Mouse (Mus musculus) kidney, postnatal 0 days (tissue): ENCODE results near the gene Usp39. TPM values are rescaled to one million over a fixed set of nuclear protein-coding genes. Genes with fewer than 3 reads are reported as not detected.

Experiments used
- ATAC-seq: fragments of 200-750 bp; cut with Nextera tagmentation; replicated peaks from 2 replicates; pipeline ENCODE4 v1.8.0; 2017; ENCODE audit warnings: low read depth, moderate number of reproducible peaks, moderate TSS enrichment, moderate library complexity; ENCODE audit not compliant: low FRiP score
- DNase-seq: peaks from one replicate; pipeline ENCODE4 v3.0.0-alpha.2; 2016; ENCODE audit warnings: low spot score
- H3K27ac ChIP-seq: fragments of 300-500 bp; sonication (generic); 2 replicates; pipeline ENCODE4 v1.5.1; 2014; ENCODE audit warnings: mild to moderate bottlenecking
- H3K27me3 ChIP-seq: fragments of 300-500 bp; sonication (generic); 2 replicates; pipeline ENCODE4 v1.6.1; 2014; ENCODE audit warnings: low read length, mixed read lengths; ENCODE audit not compliant: insufficient read depth
- H3K36me3 ChIP-seq: fragments of 300-500 bp; sonication (generic); 2 replicates; pipeline ENCODE4 v1.6.1; 2014; ENCODE audit warnings: low read length, mixed read lengths; ENCODE audit not compliant: insufficient read depth
- H3K4me1 ChIP-seq: fragments of 300-500 bp; sonication (generic); replicated peaks from 2 replicates; pipeline ENCODE4 v1.6.1; 2014; ENCODE audit warnings: antibody characterized with exemption, low read length, mixed read lengths; ENCODE audit not compliant: insufficient read depth
- H3K4me2 ChIP-seq: fragments of 300-500 bp; sonication (generic); 2 replicates; pipeline ENCODE4 v1.6.1; 2014; ENCODE audit warnings: mild to moderate bottlenecking, low read length, moderate library complexity, mixed read lengths
- H3K4me3 ChIP-seq: fragments of 300-500 bp; sonication (generic); replicated peaks from 2 replicates; pipeline ENCODE4 v1.5.1; 2014; ENCODE audit warnings: low read depth, low read length
- H3K9ac ChIP-seq: fragments of 300-500 bp; sonication (generic); 2 replicates; pipeline ENCODE4 v1.6.1; 2014; ENCODE audit warnings: low read depth, low read length
- H3K9me3 ChIP-seq: fragments of 300-500 bp; sonication (generic); replicated peaks from 2 replicates; pipeline ENCODE4 v1.6.1; 2016; ENCODE audit warnings: low read length, inconsistent platforms, mixed read lengths
- CTCF ChIP-seq: IDR thresholded peaks from 2 replicates; pipeline ENCODE4 v1.5.1; 2016; ENCODE audit warnings: antibody characterized with exemption, low read depth, mild to moderate bottlenecking, moderate library complexity
- WGBS: fragments of 180-500 bp; shearing (Covaris S2); extraction: QIAGEN DNeasy Blood & Tissue Kit; methylation state at CpG from one replicate; pipeline ENCODE4 v1.1.7; 2014; 5-methylcytosine and 5-hydroxymethylcytosine counted together
- polyA plus RNA-seq: library from polyadenylated mRNA; unstranded; fragments of >200 nt; fragmentation: Nextera tagmentation; extraction: Ambion mirVana; gene quantifications from 2 replicates; pipeline ENCODE4 v1.2.1, GENCODE M21; 2015

The Usp39 gene
- polyA plus RNA-seq, 1 experiment from 2014 or later: 35.6 TPM

GRCm38 (mm10) chr6:72352636-72353405, 7.8 kb upstream of the Usp39 start:
- no peak overlapping the region for H3K9ac ChIP-seq
- TF ChIP-seq CTCF: no peak
- peaks cover 9% of the 10 kb centered on the region for H3K36me3 ChIP-seq
- no peak for ATAC-seq
- WGBS: 70% methylated on average over 5 of the region's 5 CpGs
- DNase-seq: no peak
- peaks cover 6% of the 10 kb centered on the region; the same call in 1 of the 2 replicates for H3K4me1 ChIP-seq
- no peak overlapping the region for H3K4me3 ChIP-seq
- H3K27me3 ChIP-seq: no peaks in the 10 kb centered on the region
- no peak overlapping the region for H3K4me2 ChIP-seq
- no peaks in the 10 kb centered on the region for H3K9me3 ChIP-seq
- no peak overlapping the region for H3K27ac ChIP-seq

- H3K36me3 ChIP-seq: peaks cover 9% of the 10 kb centered on the region
- peaks cover 7% of the 10 kb centered on the region; the same call in 1 of the 2 replicates for H3K4me1 ChIP-seq
- H3K27ac ChIP-seq: 0 out of 2 replicates have a peak overlapping the region, but pooled peaks have one; percentile 6
- H3K27me3 ChIP-seq: no peaks in the 10 kb centered on the region
- no peak for TF ChIP-seq CTCF
- DNase-seq (no peak), ATAC-seq (no peak)
- H3K9ac ChIP-seq: no peak overlapping the region
- WGBS: 90% methylated on average over 2 of the region's 2 CpGs
- H3K9me3 ChIP-seq: no peaks in the 10 kb centered on the region
- H3K4me2 ChIP-seq: no peak overlapping the region
- H3K4me3 ChIP-seq: no peak overlapping the region
These were observed 5.2 kb upstream of the Usp39 start for GRCm38 (mm10) chr6:72350214-72350613.

GRCm38 (mm10) chr6:72348411-72348810, 3.4 kb upstream of the Usp39 start:
- no peak for DNase-seq
- Histone ChIP-seq H3K4me1 (peaks cover 15% of the 10 kb centered on the region), H3K36me3 (peaks cover 9% of the 10 kb centered on the region), H3K9ac (no peak overlapping the region), H3K9me3 (no peaks in the 10 kb centered on the region), H3K27ac (no peak overlapping the region), H3K27me3 (no peaks in the 10 kb centered on the region), H3K4me2 (peak overlapping the region; percentile 80), H3K4me3 (peak overlapping the region; percentile 69; the same call in 1 of the 2 replicates)
- WGBS: 74% methylated on average over 10 of the region's 10 CpGs
- ATAC-seq: no peak
- TF ChIP-seq CTCF: no peak

- peaks cover 15% of the 10 kb centered on the region for H3K4me1 ChIP-seq
- no peaks in the 10 kb centered on the region for H3K27me3 ChIP-seq
- DNase-seq (peak; percentile 84), ATAC-seq (peak; percentile 60)
- peak within 1 kb of the TSS; percentile 80 for H3K9ac ChIP-seq
- TF ChIP-seq CTCF: peak; percentile 44; the same call in 1 of the 2 replicates
- H3K36me3 ChIP-seq: peaks cover 9% of the 10 kb centered on the region
- H3K4me2 ChIP-seq: peak within 1 kb of the TSS; percentile 80
- peak within 1 kb of the TSS; percentile 69 for H3K4me3 ChIP-seq
- peak within 1 kb of the TSS; percentile 94 for H3K27ac ChIP-seq
- WGBS: under 1% methylated on average over 71 of the region's 72 CpGs
- no peaks in the 10 kb centered on the region for H3K9me3 ChIP-seq
These were observed 2.4 kb upstream of the Usp39 start, which contains the start of gene 0610030E20Rik for GRCm38 (mm10) chr6:72347166-72347941. Gene 0610030E20Rik (plus strand): TSS chr6:72347317.

GRCm38 (mm10) chr6:72346261-72346660, 1.3 kb upstream of the Usp39 start:
- no peaks in the 10 kb centered on the region for H3K9me3 ChIP-seq
- H3K36me3 ChIP-seq: peaks cover 9% of the 10 kb centered on the region
- DNase-seq (no peak), ATAC-seq (no peak)
- no peak for TF ChIP-seq CTCF
- H3K4me2 ChIP-seq: no peak overlapping the region
- no peaks in the 10 kb centered on the region for H3K27me3 ChIP-seq
- H3K9ac ChIP-seq: no peak overlapping the region
- no peak overlapping the region for H3K27ac ChIP-seq
- no peak overlapping the region for H3K4me3 ChIP-seq
- H3K4me1 ChIP-seq: peaks cover 15% of the 10 kb centered on the region
- 86% methylated on average over 4 of the region's 4 CpGs for WGBS

GRCm38 (mm10) chr6:72345633-72346032, 649 bp upstream of the Usp39 start:
- Histone ChIP-seq H3K27ac (no peak overlapping the region), H3K9me3 (no peaks in the 10 kb centered on the region), H3K4me3 (peak overlapping the region; percentile 88; the same call in 1 of the 2 replicates), H3K4me2 (peak overlapping the region; percentile 82), H3K27me3 (no peaks in the 10 kb centered on the region), H3K4me1 (peaks cover 15% of the 10 kb centered on the region), H3K36me3 (peaks cover 7% of the 10 kb centered on the region), H3K9ac (0 out of 2 replicates have a peak overlapping the region, but pooled peaks have one; percentile 86)
- TF ChIP-seq CTCF: no peak
- WGBS: 47% methylated on average over 6 of the region's 6 CpGs
- DNase-seq (no peak), ATAC-seq (no peak)
